Mouse (Mus musculus) thymus, postnatal 4 days (tissue): ENCODE measurements around the gene Tmem88.

ENCODE experiments used
- DNase-seq: peaks from one replicate; pipeline ENCODE4 v3.0.0; 2021

Gene Tmem88

DNA sequence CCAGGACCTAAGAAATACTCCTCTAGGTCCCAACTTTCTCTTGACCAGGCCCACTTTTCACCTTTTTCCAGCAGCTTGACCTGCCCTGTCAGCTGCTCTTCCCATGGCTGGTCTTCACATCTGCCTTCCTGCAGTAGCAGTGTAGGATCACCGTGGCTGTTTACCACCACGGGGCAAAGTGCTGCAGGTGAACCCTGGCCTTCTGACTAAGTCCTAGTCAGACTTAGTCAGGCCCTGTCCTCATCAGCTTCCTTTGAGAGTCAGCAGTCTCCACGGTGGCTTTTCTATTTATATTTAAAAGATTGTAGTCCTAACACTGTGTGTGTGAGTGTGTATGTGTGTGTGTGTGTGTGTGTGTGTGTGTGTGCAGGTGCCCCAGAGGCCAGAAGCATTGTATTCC is 20.3 kb downstream of the Tmem88 start:
- no peak for DNase-seq

DNA sequence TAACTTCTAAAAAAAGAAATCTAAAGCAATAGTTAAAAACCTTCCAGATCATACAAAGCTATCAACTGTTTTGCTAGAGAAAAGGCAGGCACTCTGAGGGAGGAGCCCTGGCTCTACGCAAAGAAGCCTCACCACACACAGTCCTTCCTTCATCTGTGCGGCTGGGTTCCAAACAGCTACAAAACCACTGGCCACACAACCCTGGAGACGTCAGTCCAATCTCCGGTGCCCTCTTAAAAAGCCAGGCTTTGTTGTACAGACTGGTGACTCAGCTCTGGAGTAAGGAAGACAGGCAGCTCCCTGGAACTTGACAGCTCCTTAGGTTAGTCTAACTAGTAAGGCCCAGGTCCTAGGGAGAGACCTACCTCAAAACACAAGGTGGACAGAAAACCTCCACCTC is 22.4 kb downstream of the Tmem88 start:
- DNase-seq: no peak

- no peak for DNase-seq
These were observed 24.6 kb downstream of the Tmem88 start for GRCm38 (mm10) chr11:69373223-69373965.

DNA sequence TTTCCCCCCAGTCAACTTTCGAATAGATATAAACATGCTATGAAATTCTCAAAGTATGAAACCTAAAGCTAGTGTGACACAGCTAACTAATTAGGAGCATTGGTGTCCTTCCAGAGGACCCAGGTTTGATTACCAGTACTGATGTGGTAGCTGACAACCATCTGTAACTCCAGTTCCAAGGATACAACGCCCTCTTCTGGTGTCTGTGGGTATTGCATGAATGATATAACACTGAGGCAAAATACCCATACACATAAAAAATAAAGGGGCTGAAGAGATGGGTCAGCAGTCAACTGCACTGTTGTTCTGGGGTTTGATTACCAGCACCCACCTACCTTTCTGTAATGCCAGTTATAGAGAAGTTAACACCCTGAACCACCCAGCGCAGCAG is 25.3 kb downstream of the Tmem88 start:
- peak; percentile 32 for DNase-seq

- DNase-seq: peak; percentile 15
These were observed 25.8 kb downstream of the Tmem88 start for GRCm38 (mm10) chr11:69372056-69372779.

DNA sequence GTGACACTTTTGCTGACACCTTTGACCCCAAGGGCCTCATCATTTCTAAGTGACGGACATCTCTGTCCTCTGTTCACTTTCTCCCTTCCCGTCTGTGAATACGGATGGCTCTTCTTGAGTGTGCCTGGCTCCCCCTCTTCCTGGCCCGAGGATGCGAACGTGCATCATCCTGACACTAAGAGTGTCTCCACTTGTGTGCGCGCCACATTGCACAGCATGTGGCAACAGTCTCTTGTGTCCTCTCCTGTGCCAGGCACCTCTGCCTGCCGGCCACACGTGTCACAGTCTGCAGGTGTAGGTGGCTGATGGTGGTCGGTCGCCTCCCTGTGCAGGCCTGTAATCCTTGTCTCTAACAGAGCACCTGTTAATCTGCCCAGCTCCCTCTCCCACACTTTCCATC is 26.4 kb downstream of the Tmem88 start:
- no peak for DNase-seq

GRCm38 (mm10) chr11:69370817-69371215 is 27.2 kb downstream of the Tmem88 start:
- no peak for DNase-seq

- no peak for DNase-seq
These were observed 27.8 kb downstream of the Tmem88 start for GRCm38 (mm10) chr11:69369990-69370816.

DNA sequence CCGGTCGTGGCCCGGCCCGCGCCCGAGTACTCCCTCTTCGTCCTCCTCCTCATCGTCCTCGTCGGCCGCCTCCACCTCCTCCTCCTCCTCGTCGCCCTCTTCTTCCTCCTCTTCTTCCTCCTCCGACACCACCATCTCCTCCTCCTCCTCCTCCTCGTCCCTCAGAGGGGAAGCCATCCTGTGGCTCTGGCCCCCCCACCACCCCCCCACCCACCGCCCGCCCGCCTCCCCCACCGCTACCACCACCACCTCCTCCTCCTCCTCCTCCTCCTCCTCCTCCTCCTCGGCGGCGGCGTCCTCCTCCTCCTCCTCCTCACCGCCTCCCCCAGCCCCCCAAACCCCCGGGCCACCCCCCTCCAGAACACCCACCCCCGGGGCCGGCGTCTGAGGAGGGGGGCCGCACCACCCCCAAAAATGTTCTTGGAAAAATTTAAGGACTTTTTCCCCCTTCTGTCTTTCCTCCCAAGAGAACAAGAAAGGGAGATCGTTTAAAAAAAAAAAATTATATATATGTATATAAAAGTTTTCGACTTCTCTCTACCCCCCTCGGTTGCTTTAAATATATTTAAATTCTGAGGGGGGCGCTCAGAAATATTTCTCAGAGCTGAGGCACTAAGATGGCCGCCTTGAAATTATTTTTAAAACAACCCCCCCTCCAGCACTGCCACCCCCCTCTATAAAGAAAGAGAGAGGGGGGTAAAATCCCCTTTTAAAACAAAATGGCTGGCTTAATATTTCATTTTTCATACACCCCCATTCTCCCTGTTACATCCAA is 28.6 kb downstream of the Tmem88 start, which contains the start of gene Chd3:
Gene Chd3, minus strand, starts transcription at position 192 of the 775 bp plus-strand sequence.
- DNase-seq: peak; percentile 44

- DNase-seq: peak; percentile 67
These were observed 29.4 kb downstream of the Tmem88 start for GRCm38 (mm10) chr11:69368356-69369214.

- DNase-seq: no peak
These were observed 30.2 kb downstream of the Tmem88 start for GRCm38 (mm10) chr11:69367616-69368355.

DNA sequence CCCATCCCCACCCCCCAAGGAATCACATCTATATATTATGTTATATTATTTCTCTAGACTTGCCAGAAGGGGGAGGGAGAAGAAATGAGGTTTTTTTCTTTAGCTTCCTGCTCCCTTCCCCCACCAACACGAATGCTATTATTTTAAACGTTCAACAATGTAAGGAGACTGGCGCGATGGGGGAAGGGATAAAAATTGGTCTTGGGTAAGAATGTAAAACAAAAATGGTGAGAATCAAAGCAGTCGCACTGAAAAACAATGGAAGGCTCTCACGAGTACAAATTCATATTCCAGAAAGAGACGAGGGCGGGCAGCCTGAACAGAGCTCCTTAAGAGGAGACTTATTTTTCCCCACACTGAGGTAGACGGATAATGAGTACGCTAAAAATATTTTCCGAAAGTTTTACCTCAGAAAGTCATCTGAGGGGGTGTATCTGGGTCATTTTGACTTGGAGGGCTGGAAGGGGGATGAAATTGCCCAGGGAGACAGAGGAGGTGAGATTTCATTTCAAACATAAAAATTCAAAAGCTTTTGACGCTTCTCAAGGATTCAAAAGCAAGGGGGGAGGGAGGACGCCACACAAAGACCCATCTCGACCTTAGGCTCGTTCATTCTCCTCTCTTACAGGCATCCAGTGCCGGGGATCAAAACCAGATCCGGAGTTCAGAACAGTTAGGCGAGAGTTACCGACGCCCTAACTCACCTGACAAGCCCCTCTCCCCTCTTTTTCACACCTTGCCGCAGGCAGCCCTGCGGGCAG is 31.0 kb downstream of the Tmem88 start:
- peak; percentile 42 for DNase-seq

DNA sequence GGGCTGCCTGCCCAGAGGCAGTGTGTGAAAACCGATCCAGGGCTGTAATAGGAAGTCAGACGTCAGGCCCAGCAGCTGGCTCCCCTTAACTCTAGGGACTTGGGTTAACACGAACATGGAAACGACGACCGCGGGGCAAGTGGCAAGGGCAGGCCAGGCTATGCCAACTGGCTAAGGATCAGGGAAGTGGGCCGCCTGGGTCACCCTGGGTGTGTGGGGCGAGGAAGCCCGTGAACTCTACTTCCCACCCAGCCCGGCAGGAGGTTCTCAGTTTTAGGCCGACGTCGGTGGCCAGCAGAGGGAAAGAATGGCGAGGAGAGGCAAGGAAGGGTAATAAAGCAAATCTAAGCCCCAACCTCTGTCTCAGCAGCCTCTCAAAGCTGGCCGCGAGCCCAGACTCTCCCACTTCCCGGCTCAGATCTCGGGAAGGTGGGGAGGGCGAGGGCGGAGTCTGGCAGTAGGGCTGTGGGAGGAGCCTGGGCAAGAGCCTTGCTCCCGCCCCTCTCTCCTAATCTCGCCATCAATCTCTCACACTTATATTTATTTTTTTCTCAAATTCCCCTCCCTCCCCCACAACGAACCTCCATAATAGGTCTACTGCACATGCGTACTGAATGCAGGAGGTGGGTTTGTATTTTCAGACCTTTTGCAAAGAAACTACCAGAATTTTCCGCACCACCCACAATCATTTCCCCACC is 31.7 kb downstream of the Tmem88 start:
- peak; percentile 84 for DNase-seq

DNA sequence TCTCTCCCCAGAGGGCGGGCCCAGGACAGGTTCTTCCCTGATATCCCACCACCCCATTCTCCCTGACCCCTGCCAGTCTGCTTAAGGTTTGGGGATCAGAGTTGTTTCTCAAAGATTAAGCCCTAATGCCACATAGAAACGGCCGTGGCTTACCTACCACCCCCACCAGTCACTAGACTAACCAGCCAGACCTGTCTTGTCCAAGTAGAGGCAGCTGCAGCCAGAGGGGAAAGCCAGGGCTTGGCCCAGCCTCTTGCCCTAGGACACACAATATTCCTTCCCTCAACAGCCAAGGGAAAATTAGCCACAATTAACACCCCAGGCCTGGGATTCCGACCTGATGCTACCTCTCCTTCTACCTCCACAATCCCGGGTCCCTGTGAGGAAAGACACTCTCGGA is 32.3 kb downstream of the Tmem88 start:
- DNase-seq: no peak

GRCm38 (mm10) chr11:69364910-69365309 is 33.1 kb downstream of the Tmem88 start:
- peak; percentile 33 for DNase-seq

GRCm38 (mm10) chr11:69364376-69364775 is 33.7 kb downstream of the Tmem88 start:
- DNase-seq: no peak

- DNase-seq: no peak
These were observed 35.6 kb downstream of the Tmem88 start for GRCm38 (mm10) chr11:69362479-69362878.

DNA sequence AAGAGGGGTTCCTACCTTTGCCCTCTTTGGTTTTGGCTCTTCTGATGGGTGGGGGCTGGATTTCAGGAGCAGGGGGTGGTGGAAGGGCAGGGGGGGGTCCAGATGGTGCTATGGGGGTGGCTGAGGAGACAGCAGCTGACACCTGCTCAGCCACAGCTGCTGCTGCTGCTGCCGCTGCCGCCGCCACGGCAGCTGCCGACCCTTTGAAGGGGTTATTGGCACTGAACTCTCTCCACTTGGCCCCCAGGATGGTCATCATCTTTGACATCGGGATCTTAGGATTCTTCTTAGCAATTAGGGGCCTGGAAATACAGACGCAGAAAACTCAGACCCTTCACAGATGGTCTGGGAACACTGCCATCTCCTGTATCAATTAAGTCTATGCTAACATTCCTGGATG is 36.0 kb downstream of the Tmem88 start:
- peak; percentile 28 for DNase-seq

GRCm38 (mm10) chr11:69357690-69358089 is 40.3 kb downstream of the Tmem88 start:
- DNase-seq: no peak
